Mouse (Mus musculus) mouse trophoblast stem cell (cell line): ENCODE measurements around the gene Zfp341.

Experiments
- in situ Hi-C, 2 experiments: fragments of 300-500 bp; cut with MseI, MboI; formaldehyde crosslinking; loops; 2 replicates in 1 of 2; 3 replicates in 1 of 2; pipeline ENCODE4 v1.15.1; 2025

Zfp341 gene

GRCm38 (mm10) chr2:154613118-154614115 lies at the start of gene Zfp341, which contains the start of gene 4930519P11Rik:
TSS of gene Zfp341 (plus strand) at chr2:154613297.
TSS of gene 4930519P11Rik (minus strand) at chr2:154613437.
- in situ Hi-C loops, result no loop called here

- in situ Hi-C loops, result no loop called here
Measured at GRCm38 (mm10) chr2:154563612-154564170, 49.4 kb upstream of the Zfp341 start.

- in situ Hi-C loops, result no loop called here
Measured at GRCm38 (mm10) chr2:154565562-154565961, 47.5 kb upstream of the Zfp341 start.

GRCm38 (mm10) chr2:154566641-154567040 lies 46.5 kb upstream of the Zfp341 start:
- in situ Hi-C loops, result no loop called here

GRCm38 (mm10) chr2:154567766-154568165 lies 45.3 kb upstream of the Zfp341 start:
- in situ Hi-C loops, result no loop called here

- in situ Hi-C loops, result no loop called here
Measured at GRCm38 (mm10) chr2:154568329-154569070, 44.6 kb upstream of the Zfp341 start.

- in situ Hi-C loops, result no loop called here
Measured at GRCm38 (mm10) chr2:154569071-154569748, 43.9 kb upstream of the Zfp341 start.

- in situ Hi-C loops, result no loop called here
Measured at GRCm38 (mm10) chr2:154569836-154570286, 43.2 kb upstream of the Zfp341 start, which contains the start of gene E2f1. TSS of gene E2f1 (minus strand) at chr2:154569892.

- in situ Hi-C loops, result no loop called here
Measured at GRCm38 (mm10) chr2:154570666-154571065, 42.4 kb upstream of the Zfp341 start.

GRCm38 (mm10) chr2:154571266-154571665 lies 41.8 kb upstream of the Zfp341 start:
- in situ Hi-C loops, result no loop called here

- in situ Hi-C loops, result no loop called here
Measured at GRCm38 (mm10) chr2:154571976-154572375, 41.1 kb upstream of the Zfp341 start.

GRCm38 (mm10) chr2:154572996-154573395 lies 40.1 kb upstream of the Zfp341 start:
- in situ Hi-C loops, result no loop called here

GRCm38 (mm10) chr2:154574271-154574670 lies 38.8 kb upstream of the Zfp341 start:
- in situ Hi-C loops, result no loop called here

- in situ Hi-C loops, result no loop called here
Measured at GRCm38 (mm10) chr2:154576876-154577743, 36.0 kb upstream of the Zfp341 start.

- in situ Hi-C loops, result no loop called here
Measured at GRCm38 (mm10) chr2:154577744-154578067, 35.4 kb upstream of the Zfp341 start.

GRCm38 (mm10) chr2:154580586-154580985 lies 32.5 kb upstream of the Zfp341 start:
- in situ Hi-C loops, result loop anchor here in 1 of 2 experiments (10.0 kb wide), 1 partner anchor 166 kb away; no protein-coding TSS in a partner anchor

- in situ Hi-C loops, result loop anchor here in 1 of 2 experiments (10.0 kb wide), 1 partner anchor 167 kb away; no protein-coding TSS in a partner anchor
Measured at GRCm38 (mm10) chr2:154581421-154581820, 31.7 kb upstream of the Zfp341 start.

GRCm38 (mm10) chr2:154583906-154584872 lies 28.9 kb upstream of the Zfp341 start:
- in situ Hi-C loops, result loop anchor here in 1 of 2 experiments (10.0 kb wide), 1 partner anchor 169 kb away; no protein-coding TSS in a partner anchor
